Mouse (Mus musculus) liver, adult 2 months (tissue): Measurements from ENCODE around the gene Znhit2.

Source experiments
- CTCF ChIP-seq: fragments of 200-500 bp; IDR thresholded peaks from 2 replicates; pipeline ENCODE4 v1.5.1; 2011; ENCODE audit warnings: low read depth, low read length, control low read depth
- POLR2A ChIP-seq: fragments of 200-500 bp; IDR thresholded peaks from 2 replicates; pipeline ENCODE4 v1.6.1; 2011; ENCODE audit warnings: low read length, control low read depth; ENCODE audit not compliant: insufficient read depth; ENCODE audit errors: extremely low read depth

DNA sequence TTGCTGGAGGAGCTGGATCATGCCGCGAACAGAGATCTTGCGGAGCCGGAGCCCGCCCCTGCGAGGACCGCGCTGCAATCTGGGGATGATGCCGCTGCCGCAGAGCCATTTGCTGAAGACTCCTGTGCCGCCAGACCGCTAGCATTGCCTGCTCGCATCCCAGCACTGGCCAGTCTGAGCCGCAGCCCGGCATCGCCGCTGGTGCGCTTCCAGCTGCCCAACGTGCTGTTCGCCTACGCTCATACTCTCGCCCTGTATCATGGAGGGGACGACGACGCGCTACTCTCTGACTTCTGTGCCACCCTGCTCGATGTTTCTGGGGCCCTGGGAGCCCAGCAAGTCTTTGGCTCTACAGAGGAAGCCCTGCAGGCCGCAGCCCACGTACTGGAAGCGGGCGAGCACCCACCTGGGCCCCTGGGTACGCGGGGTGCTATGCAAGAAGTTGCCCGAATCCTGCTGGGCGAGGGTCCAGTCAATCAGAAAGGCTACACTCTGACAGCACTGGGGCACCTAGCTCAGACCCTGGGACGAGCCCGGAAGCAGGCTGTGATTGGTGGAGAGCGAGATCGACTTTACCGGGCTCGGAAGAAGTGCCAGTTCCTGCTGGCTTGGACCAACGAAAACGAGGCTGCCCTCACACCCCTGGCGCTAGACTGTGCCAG, 780 bp downstream of the Znhit2 start:
- TF ChIP-seq CTCF (no peak), POLR2A (peak; percentile 52; the same call in 1 of the 2 replicates)
